Mouse (Mus musculus) layer of hippocampus, adult 18-20 months (tissue): Measurements from ENCODE around the gene Banp. TPM values are rescaled to one million over a fixed set of nuclear protein-coding genes. Genes with fewer than 3 reads are reported as not detected.
A peak's percentile ranks its signal among the peaks of the same experiment; 100 is the strongest.

Experiments used
- DNase-seq, 2 experiments: peaks; one replicate each; pipeline ENCODE4 v3.0.0; 2022; ENCODE audit warnings: low spot score in 2 of 2
- total RNA-seq, 2 experiments: library from RNA; stranded (reverse); gene quantifications; 2 replicates each; pipeline ENCODE4 v1.2.3; 2021

Banp gene
- total RNA-seq, 2 experiments from 2014 or later = 49.9 to 58.2 TPM

DNA sequence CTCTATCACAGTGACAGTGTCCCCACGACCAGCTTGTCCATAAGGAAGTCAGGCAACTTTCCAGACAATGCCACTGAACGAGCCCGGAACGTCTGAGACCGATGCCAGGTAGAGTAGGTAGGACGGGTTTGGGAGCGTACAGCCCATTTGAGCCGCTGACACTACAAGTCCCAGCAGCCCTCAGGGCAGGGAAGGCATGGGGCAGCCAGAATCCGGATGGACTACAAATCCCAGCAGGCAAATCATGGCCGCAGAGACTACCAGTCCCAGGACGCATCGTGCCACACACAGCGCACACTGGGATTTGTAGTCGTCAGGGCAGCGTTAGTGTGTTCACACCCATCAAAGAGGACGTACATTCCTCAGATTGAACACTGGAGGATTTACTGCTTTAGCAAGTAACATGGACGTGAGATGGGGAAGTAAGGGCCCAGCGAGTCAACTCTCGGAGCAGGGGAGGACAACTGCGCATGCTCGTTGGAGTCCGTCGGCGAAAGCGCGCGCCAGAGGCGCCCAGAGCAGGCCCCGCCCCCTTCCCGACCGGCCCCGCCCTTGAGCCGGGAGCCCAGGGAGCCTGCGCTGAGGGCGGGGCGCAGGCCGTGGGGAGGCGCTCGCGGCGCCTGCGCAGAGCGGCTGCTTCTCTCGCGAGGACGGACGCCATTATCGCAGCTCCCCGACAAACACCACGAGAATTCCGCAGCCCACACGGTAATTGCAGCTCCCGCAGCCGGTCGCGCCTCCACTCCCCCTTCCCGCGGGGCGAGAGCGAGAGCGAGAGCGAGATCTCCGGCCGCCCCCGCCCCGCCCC is 595 bp downstream of the Banp start:
- DNase-seq = peak; percentile 96 to 99

DNA sequence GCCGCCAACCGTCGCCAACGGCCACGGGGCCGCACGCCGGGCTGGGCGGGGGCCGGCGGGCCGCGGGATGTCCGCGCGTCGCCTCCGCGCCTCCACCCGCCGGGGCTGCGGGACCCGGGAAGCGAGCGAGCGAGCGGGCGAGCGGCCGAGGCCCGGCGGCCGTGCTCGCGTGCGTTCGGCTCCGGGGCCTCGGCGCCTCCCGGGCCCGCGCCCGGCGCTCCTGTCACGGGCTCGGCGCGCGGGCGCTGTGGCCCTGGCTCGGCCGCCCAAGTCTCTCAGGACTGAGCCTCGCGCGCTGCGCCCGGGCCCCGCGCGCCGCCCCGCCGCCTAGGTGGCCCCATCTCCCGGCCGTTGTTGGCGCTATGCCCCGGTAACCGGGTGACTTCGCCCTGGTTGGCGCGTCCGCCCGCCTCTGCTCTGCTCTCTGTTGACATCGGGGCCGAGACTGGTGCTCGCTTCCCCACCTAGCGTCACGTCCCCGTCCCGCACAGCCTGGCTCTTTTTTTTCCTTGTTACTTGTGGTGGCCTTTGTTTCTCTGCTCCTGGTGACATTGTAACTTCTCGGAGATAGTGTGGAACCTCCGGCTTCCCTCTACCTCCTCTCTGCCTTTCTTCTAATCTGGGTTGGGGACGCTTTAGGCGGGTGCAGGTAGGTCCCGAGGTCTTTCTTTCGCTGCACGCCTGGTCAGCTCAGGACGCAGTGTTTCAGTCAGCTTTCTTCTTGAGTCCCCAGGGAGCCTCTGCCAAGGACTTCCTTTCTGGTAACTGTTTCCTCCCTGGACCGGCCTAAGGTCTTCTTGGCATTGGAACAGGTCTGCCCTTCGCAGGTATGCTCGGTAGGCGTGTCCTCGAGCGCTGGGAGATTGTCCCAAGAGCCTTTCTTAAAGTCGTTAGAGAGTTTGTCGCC is 1.5 kb downstream of the Banp start:
- peak; percentile 50 to 57 for DNase-seq

DNA sequence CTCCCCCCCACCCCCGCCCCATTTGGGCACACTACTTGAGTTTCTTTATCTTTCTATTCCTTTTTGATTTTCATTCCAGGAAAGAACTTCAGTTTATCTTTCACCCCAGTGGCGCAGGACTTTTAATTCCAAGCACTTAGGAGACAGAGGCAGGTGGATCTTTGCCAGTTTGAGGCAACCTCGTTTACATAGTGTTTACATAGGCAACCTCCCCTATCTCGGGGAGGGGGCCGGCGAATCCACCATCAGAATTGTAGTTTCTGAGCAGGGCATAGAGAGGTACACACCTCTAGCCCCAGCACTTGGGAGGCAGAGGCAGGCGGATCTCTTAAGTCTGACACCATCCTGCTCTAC is 2.1 kb downstream of the Banp start:
- no peak for DNase-seq

DNA sequence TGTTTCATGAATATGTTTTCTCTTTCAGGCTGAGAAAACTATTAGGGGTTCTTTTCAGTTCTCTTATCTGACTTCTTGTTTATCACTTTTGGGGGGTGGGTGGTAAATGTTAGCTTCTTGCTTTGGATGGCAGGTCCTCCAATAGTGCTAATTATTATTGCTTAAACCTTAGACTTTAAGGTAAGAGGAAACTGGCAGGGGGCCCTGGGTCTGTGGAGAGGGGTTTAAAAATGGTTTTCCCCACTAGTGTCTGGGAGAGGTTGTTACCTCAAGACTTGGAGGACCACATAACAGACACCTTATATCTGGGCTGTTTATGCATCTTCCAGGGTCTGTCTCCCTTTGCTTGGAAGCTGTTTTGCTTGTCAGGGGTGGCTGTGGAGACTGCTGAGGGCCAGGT is 2.6 kb downstream of the Banp start:
- no peak for DNase-seq

DNA sequence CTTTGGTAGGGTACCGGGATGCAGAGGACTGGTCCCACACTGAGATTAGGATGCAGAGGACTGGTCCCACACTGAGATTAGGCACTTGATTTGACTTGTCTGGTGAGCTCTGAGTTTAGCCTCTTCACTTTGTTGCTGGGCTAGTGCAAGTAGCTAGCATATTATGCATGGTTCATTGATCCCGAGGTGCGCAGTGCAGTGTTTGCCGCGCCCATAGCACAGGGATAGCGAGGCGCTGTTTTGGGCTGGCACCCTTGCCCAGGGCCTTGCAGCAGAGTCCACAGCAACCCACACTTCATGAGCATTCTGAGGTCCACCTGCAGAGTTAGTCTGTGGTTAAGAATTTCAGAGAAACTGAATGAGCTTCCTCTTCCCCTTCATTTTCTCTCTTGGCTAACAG is 3.2 kb downstream of the Banp start:
- no peak for DNase-seq

DNA sequence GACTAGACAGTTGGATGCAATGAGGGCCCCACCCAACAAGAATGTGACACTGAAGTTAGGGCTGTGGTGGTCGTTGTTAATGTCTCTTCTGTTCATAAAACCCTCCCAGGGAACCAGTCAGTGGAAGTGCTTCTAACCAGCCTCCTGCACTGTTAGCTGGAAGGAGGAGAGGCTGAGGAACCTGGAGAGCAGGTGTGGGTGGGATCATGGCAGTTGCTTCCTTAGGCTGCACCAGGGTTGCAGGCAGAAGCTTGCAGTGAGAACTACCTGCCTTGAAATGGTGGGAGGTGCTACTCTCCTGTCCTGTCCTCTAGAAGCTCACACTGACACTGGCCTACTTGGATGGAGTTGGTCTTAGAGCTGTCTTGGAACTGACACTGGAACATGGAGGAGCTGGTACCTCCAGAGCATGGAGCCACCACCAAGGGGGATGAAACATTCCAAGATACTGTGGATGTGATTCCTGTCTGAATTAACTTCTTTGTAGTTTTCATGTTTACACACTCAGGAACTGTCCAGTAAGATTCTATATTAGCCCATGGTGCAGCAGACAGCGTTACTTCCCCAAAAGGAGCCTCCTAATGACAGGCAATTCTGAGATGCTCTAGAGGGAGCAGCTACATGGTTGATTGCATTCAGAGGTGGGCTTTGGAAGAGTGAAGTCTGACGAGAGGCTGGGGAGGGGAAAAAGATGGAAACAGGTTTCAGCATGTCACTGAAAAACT is 4.4 kb downstream of the Banp start:
- DNase-seq = no peak

DNA sequence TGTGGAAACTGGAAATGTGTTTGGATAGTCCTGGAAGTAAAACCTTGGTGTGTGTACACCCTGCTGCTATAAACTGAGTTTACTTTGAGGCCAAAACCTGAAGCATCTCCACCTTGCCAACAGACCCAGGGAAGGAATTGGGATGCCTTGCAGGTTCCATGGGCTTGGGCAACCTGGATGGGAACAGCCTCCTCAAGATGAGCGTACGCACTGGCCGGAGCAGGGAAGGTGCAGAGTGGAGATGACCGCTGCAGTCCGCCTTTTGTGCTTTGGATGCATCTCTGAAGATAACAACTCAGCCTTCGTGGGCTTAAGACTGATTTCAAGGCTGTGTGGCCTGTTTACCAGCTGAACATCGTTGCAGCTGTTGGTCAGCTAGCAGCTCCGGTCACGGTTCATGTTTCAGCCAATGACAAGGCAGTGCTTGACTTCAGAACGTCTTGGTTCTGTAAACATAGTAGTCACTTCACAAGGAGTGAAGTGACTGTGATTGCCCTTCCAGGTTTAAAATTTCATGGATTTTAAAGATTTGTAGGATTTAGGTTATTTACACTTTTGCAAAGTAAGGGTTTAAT is 5.5 kb downstream of the Banp start:
- no peak for DNase-seq

DNA sequence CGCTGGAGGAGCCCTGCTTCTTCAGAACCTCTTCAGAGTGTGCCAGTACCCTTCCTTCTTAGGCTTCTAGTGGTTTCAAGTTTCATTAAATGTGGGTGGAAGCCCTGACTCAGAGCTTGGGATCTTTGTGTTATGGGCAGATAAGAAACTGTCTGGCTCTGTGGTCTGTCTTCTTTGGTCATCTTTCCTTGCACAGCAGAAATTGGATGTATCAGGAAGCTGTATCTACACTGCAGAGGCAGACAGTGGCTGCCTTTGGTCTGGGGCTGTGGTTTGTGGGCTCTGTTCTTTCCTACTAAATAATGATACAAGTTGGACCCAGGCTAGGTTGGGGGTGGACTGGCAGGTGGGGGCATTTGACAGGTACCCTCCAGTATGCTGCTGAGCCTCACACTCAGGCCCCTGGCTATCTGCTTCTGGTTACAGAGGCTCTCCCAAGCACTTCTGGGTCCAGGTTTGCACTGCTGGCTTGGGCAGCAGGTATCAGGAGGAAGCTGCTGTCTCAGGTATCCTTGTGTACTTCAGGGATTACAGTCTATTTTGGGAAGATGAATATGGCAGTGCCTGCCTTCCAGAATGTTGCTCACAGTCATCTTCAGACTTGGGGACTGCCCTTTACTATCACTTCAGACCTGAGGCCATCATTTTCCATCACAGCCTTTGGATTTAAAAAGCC is 6.4 kb downstream of the Banp start:
- DNase-seq = no peak

DNA sequence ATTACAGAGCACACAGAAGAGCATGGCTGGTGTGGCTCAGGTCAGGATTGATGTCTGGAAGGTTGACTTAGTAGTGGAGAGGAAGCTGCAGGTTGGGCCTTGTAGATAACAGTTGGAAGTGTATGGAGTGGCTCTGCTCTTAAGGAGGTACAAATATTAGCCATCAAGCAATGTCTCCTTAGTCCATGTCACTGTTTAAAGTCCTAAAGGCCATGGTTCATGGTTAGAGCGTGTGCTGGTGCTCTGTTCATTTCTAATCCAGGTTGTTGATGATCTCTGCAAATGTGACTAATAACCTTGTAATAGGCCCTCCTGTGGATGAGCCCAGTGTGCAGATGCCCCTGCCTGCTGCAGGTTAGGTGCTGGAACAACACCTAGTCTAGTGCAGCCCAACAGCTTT is 8.8 kb downstream of the Banp start:
- no peak for DNase-seq

DNA sequence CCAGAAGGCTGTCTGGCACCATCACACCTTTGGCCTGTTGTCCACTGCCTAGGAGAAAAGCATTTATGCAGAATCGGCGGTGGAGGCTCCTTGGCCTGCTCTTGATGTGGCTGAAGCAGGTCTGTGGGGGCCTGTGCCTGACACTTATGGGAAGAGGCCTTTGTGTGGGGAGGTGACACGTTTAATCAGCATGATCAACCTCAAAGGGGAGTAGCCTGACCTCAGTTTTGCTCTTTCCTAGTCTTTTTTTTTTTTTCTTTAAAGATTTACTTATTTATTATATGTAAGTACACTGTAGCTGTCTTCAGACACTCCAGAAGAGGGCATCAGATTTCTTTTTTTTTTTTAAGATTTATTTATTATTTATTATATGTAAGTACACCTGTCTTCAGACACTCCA is 13.3 kb downstream of the Banp start:
- DNase-seq = no peak

DNA sequence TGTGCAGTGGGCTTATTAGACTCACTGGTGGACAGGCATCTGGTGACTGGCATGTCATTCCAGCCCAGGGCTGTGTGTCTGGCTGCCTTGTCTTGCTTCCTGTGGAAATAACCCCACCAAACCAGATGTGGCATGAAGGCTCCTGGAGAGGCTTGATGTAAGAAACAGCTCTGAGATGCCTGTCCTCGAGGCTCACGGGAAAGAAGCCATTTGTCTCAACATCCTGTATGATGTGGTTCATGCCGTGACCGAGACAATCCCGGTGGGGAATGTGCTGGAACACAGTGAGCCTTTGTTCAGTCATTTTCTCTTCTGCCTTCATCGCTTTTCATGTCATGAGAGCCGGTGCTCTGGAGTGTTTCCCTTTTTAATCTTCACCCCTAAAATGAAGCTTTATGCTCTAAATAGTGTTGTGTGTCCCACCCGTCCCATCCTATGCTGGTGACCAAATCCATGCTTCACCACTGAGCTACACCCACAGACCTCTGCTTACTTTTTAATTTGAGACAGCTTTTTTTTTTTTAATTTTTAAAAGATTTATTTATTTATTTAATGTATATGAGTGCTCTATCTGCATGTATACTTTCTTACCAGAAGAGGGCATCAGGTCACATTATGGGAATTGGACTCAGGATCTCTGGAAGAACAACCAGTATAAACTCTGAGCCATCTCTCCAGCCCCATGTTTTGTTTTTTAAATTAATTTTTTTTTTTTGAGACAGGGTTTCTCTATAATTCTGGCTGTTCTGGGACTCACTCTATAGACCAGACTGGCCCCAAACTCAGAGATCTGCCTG is 15.4 kb downstream of the Banp start:
- no peak for DNase-seq

DNA sequence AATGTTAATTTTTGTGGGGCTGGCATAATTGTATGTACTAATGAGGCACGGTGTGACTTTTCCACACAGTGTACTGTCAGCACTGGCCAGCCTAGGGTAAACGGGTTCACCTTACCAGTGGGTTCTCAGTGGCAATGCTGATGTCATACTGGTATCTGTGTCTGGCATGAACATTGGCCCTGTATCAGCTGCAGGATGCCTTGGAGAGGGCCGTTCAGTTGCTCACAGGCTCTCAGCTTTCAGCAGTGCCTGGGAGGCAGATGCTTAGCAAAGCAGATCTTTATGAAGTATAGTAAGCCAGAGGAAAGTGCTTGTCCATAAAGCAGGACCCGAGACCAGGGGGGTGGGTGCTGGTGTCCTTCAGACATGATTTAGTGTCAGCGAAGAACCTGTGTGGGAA is 16.6 kb downstream of the Banp start:
- DNase-seq = no peak

DNA sequence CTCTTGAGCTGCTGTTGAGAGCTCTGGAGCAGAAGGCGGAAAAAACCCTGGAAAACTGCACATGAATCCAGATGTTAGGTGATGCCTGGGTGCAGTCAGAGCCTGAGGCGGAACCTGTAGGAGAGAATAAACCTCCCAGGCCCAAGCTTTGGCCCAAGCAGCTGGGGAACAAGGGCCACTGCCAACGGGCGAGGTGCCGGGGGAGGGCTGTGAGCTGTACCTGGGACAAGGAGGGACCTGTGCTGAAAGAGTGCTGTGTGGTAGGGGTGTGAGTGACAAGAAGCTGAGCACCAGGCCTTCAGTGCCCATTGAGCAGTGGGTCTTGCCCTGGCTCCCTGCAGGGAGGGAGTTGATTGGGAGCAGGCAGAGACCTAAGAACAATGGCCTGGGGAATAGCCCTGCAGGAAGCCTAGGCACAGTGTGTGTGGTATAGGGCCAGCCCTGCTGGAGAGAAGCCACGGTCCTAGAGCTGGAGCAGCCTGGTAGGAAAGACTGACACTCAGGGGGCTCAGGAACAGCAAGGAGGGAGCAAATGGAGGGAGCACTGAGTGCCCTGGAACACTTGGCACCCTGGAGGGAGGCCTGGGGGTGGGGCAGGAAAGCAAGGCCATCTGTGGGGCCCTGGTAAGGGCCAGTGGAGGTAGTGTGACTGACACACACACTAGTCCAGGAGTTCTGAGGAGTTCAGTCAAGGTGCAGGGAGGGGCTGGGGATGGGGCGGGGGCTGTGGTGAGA is 17.3 kb downstream of the Banp start:
- DNase-seq = no peak

DNA sequence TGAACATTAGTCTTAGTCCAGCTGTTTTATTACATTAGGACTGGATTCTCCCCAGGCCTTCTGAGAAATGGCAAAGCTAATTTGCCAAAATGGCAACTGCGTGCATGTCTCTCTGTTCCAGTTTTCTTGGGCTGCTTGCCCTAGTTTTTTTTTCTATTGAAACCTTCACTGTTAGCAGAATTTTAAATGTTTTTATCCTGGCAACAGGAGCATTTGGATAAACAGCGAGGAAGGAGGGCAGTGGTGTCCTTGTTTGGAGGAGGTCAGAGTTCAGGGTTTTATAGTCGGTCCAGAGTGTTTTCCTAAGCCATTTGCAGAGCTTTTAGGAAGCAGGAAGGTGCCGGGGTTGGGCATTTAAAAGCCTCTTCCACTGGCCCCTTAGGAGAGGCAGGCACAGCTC is 18.4 kb downstream of the Banp start:
- no peak for DNase-seq

DNA sequence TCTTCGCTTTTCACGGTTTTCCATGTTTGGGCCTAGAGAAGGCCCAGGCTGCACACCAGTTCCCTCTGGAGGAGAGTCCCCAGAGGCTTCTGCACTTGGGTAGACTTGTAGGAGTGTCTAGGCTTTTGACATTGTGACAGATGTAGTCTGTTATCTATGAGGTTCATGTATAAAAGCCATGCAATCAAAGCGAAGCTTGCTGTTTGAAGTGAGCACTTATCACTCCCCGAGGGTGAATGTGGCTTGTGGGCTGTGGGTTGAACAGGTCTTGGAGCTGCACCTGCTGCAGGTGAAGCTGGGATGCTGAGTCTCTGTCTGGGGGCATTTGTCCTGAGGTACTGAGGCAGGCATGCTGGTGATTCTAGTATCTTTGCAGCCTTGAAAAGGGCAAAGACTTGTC is 19.0 kb downstream of the Banp start:
- no peak for DNase-seq

DNA sequence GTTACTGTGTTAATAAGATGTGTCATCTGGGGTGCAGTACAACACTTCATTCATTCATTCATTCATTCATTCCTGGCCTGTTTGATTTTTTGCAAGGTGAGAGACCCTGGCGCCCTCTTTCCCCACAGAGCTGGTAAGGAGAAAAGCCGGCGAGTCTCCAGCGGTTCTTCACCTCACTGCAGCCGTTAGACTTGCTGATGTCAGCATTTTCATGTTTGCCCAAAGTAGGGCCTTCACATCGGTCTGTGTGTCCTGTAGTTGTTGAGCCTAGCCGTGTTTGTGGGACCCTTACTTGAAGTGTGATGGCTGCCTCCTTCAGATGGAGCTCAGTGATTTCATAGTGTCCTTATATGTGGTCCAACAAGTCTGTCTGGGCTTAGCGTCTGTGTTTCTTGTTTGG is 20.7 kb downstream of the Banp start:
- no peak for DNase-seq

DNA sequence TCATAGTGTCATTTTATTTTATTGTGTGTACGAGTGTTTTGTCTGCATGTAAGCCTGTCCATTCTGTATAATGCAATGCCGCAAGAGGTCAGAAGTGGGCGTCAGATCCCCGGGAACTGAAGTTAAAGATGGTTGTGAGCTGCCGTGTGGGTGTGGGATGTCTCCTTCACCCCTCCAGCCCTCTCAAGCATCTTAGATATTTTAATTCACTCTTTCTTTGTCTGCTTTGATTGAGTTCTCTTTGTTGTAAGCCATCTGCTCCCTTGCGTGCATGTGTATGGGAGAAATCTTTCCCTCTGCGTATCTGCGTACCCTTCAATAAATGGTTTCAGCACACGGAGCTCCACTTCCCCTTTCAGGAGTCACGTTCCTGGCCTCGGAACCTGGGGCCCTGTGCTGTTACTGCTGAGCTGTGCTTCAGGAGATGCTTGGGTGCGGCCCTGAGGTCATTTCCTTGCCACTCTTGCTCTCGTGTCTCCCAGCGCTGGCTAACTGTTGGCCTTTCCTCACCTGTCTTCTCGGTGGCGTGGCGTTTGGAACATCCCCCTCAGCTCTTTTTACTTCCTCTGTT is 22.0 kb downstream of the Banp start:
- DNase-seq = no peak

DNA sequence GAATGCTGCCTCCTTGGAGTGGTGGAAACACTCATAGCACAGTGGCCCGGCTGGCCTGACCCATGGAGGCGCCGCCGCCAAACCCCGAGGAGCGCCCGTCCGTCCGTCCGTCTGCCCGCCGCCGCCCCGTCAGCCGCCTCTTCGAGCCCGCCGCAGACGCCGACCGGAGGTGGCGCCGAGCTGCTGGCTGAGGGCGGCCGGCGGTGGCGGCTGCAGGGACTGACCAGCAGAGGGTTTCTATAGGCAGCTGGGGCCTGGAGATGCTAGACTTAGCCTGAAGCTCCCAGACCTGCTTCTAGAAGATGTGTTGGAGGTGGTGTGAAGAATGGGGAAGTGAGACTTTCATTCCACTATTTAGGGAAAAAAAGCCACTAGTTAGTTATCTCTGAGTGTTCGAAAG is 24.4 kb downstream of the Banp start:
- DNase-seq = no peak
